Mouse (Mus musculus): ENCODE data around the gene Gm10226.
"Not testable (repeated sequence)": the region's sequence is repeated elsewhere in the genome, so short reads cannot be mapped to it uniquely, and the experiment has no call there.

Gm10226 gene

DNA sequence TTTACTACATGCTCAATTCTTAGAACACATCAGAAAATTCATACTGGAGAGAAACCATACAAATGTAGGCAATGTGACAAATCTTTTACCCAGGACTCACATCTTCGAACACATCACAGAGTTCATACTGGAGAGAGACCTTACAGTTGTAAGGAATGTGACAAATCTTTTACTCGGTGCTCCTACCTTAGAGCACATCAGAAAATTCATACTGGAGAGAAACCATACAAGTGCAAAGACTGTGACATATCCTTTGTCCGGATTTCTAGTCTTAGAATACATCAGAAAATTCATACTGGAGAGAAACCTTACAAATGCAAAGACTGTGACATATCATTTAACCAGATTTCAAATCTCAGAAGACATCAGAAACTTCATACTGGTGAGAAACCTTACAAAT, at the start of gene Gm10226:
TSS of gene Gm10226 (plus strand) at position 301 of the 400 bp plus-strand sequence.
- DNase-seq = no peak

DNA sequence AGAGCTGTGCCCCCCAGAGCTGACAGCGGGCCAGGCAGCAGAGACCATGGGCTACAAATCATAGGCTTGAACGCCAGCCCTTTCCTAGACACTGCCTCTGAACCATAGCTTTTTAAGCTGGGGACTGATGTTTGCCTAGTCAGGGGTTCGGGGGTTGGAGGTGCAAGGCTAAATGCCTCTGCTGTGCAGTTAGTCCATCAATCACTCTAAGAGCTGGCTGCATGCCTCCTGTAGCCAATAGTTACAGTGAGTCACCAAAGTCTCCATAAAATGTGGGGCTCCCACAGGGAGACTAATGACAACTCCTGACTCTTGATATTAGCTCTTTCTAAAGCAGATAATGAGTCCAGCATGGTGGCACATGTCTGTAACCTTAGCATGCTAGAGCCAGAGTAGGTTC, 42.9 kb upstream of the Gm10226 start:
- DNase-seq = no peak

GRCm38 (mm10) chr17:21649936-21650335, 41.7 kb upstream of the Gm10226 start:
- DNase-seq = peak in 1 of 2 experiments; percentile 3

GRCm38 (mm10) chr17:21650364-21650907, 41.2 kb upstream of the Gm10226 start, which contains the start of gene Zfp983:
TSS of gene Zfp983 (plus strand) at chr17:21650624.
- DNase-seq = peak; percentile 43 to 51

- DNase-seq = not testable (repeated sequence)
These were observed 12.8 kb upstream of the Gm10226 start for GRCm38 (mm10) chr17:21678826-21679225.

GRCm38 (mm10) chr17:21679273-21680018, 12.2 kb upstream of the Gm10226 start:
- DNase-seq = peak; percentile 55 to 72

DNA sequence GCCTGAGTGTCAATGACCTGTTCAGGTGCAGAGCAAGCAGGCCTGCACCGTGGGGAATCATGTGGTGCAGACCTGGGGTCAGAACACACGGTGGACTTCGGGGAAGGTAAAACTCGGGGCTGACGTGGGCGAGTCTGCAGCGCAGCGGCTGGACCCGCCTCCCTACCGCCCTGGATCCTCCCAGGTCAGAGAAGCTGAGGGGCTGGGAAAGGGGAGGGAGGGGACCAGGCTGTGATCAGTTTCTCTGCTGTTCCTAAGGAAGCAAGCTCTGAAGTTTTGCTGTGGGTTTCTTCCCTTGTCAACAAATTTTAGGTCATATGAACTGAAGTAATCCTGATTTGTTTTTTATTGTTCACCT, 11.7 kb upstream of the Gm10226 start:
- DNase-seq = not testable (repeated sequence)

GRCm38 (mm10) chr17:21693342-21693741, 1.7 kb downstream of the Gm10226 start:
- DNase-seq = no peak

- no peak for DNase-seq
These were observed 4.4 kb downstream of the Gm10226 start for GRCm38 (mm10) chr17:21696073-21696472.

GRCm38 (mm10) chr17:21702281-21703240, 10.9 kb downstream of the Gm10226 start:
- DNase-seq = no peak

DNA sequence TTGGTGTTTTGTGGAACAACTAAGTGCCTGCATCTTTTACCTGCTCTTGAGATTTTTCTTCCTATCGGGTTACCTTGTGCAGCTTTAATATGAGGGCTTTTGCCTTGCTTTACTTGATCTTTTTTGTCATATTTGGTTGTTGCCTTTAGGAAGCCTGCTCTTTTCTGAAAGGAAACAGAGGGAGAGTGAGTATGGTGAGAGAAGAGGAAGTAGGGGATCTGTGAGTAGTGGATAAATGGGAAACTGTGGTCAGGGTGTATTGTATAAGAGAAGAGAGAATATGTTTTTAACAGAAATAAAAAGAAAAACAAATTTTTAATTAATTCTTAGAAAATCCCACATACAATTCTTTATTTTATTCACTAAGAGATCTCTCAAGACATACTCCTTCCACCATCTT, 11.8 kb downstream of the Gm10226 start:
- DNase-seq = no peak

GRCm38 (mm10) chr17:21707343-21707996, 15.8 kb downstream of the Gm10226 start, which contains the start of gene Zfp760:
TSS of gene Zfp760 (plus strand) at chr17:21707741.
- peak; percentile 71 to 74 for DNase-seq

DNA sequence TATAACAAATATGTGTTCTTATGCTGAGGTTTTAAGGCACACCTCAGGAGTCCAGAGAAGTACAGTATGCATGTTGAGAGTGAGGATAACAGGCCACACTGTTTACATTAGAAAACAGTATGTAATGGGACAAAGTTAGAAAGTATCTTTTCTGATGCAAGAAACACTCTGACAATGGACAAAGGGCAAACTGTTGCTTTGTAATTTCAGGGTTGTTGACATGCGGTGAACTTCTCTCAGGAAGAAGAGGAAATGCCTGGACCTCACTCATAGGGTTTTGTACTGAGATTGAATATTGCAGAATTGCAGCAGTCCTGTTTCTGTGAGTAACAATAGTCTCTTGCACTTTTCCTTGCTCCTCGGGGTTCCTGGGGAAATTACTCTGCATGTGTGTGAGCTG, 16.7 kb downstream of the Gm10226 start:
- no peak for DNase-seq

DNA sequence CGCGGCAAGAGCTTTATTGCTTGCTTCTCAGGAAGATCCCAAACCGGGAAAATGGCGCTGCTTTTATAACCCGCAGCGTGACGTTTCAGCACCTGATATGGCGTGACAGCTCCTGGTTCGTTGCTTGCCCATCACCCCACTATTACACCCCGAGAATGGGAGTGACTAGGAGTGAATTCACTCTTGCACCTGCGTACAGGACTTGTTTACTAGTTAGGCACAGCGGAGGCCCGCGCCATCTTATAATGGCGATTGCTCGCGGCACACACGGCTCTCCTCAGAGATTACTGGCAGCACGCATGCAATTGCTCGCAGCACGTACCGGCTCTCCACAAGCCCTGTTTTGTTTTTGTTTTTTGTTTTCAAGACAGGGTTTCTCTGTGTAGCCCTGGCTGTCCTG, 38.8 kb downstream of the Gm10226 start, which contains the start of gene Zfp229:
TSS of gene Zfp229 (plus strand) at position 301 of the 400 bp plus-strand sequence.
- not testable (repeated sequence) for DNase-seq

- DNase-seq = no peak
These were observed 41.4 kb downstream of the Gm10226 start for GRCm38 (mm10) chr17:21733049-21733448.

- peak; percentile 68 to 77 for DNase-seq
These were observed 41.9 kb downstream of the Gm10226 start for GRCm38 (mm10) chr17:21733529-21734031.

All from cerebellum, postnatal 36 days (tissue).